Mouse (Mus musculus) intestine, embryonic 16.5 days (tissue): ENCODE measurements around the gene Musk. TPM values are rescaled to one million over a fixed set of nuclear protein-coding genes. Genes with fewer than 3 reads are reported as not detected.
"Not testable (repeated sequence)": the region's sequence is repeated elsewhere in the genome, so short reads cannot be mapped to it uniquely, and the experiment has no call there.

Experiments
- ATAC-seq: fragments of 200-750 bp; cut with Nextera tagmentation; 2 replicates; pipeline ENCODE4 v1.8.0; 2017; ENCODE audit warnings: moderate TSS enrichment, moderate library complexity
- H3K27ac ChIP-seq: fragments of 300-500 bp; sonication (generic); 2 replicates; pipeline ENCODE4 v1.5.1; 2014; ENCODE audit warnings: mild to moderate bottlenecking, low read length
- H3K27me3 ChIP-seq: fragments of 300-500 bp; sonication (generic); replicated peaks from 2 replicates; pipeline ENCODE4 v1.6.1; 2014; ENCODE audit warnings: low read length, control low read depth, mixed read lengths; ENCODE audit not compliant: control insufficient read depth, insufficient read depth
- H3K36me3 ChIP-seq: fragments of 300-500 bp; sonication (generic); 2 replicates; pipeline ENCODE4 v1.6.1; 2014; ENCODE audit warnings: low read length, control low read depth; ENCODE audit not compliant: control insufficient read depth, insufficient read depth
- H3K4me1 ChIP-seq: fragments of 300-500 bp; sonication (generic); 2 replicates; pipeline ENCODE4 v1.6.1; 2014; ENCODE audit warnings: low read length, control low read depth, mixed read lengths; ENCODE audit not compliant: control insufficient read depth, insufficient read depth
- H3K4me2 ChIP-seq: fragments of 300-500 bp; sonication (generic); 2 replicates; pipeline ENCODE4 v1.6.1; 2014; ENCODE audit warnings: low read depth, low read length, control low read depth
- H3K4me3 ChIP-seq: fragments of 300-500 bp; sonication (generic); 2 replicates; pipeline ENCODE4 v1.5.1; 2014; ENCODE audit warnings: mild to moderate bottlenecking, low read length
- H3K9ac ChIP-seq: fragments of 300-500 bp; sonication (generic); 2 replicates; pipeline ENCODE4 v1.6.1; 2014; ENCODE audit warnings: low read depth, low read length
- H3K9me3 ChIP-seq: fragments of 300-500 bp; sonication (generic); 2 replicates; pipeline ENCODE4 v1.6.1; 2016; ENCODE audit warnings: low read length, control low read depth; ENCODE audit not compliant: control insufficient read depth
- WGBS: fragments of 180-500 bp; shearing (Covaris S2); extraction: QIAGEN DNeasy Blood & Tissue Kit; methylation state at CpG from one replicate; pipeline ENCODE4 v1.1.7; 2014; 5-methylcytosine and 5-hydroxymethylcytosine counted together
- polyA plus RNA-seq: library from polyadenylated mRNA; unstranded; fragments of >200 nt; fragmentation: Nextera tagmentation; extraction: Ambion mirVana; gene quantifications from 2 replicates; pipeline ENCODE4 v1.2.1, GENCODE M21; 2015

Musk gene
- polyA plus RNA-seq, result 0.10 and 0.13 TPM in 2 replicates

DNA sequence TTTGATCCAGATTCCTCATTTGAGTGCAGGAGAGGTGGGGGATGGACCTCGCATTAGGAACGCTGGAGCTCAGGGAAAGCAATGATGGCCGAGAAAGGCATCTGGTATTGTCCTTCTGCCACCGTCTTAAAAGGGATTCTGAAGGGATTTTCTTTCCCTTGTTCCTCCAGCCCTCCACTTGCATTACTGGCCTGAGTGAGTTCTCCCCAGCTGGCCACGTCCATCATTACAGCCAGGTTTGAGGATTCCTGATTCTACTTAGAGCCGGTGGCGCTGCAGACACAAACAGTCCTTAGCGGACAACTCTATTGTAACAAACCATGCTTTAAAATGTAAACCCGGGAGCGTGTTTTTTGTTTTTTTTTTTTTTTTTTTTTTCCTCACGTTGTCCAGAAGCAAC, at the start of gene Musk:
Gene Musk (plus strand): TSS at position 274 of the 400 bp plus-strand sequence.
- Histone ChIP-seq H3K9ac (no peak within 1 kb of the TSS), H3K4me1 (peaks cover 3% of the 10 kb centered on the region; the same call in 1 of the 2 replicates), H3K4me3 (no peak within 1 kb of the TSS), H3K36me3 (no peaks in the 10 kb centered on the region), H3K4me2 (no peak within 1 kb of the TSS), H3K27me3 (no peaks in the 10 kb centered on the region), H3K9me3 (no peaks in the 10 kb centered on the region), H3K27ac (no peak within 1 kb of the TSS)
- no peak for ATAC-seq
- 64% methylated on average over 11 of the region's 11 CpGs for WGBS

DNA sequence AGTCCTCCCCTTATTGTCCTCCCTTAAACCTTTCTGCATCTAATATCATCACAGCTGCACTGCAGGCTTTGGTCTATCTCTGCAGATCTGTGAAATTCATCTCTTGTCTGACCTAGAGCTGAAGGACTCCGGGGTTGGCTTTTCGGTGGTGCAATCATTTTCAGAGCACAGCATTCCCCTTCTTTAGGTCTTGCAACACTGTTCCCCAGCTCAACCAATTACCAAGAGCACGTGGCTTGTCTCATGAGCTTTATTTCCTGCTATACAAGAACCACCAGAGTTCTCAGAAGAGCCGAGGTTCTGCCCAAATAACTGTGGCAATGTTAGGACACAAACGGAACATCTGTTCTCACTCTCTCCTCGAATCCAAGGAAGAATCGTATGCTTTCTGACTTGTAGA, 45.3 kb upstream of the Musk start:
- Histone ChIP-seq H3K27me3 (no peaks in the 10 kb centered on the region), H3K9me3 (no peaks in the 10 kb centered on the region), H3K4me1 (no peaks in the 10 kb centered on the region), H3K4me2 (no peak overlapping the region), H3K4me3 (no peak overlapping the region), H3K27ac (no peak overlapping the region), H3K36me3 (no peaks in the 10 kb centered on the region), H3K9ac (no peak overlapping the region)
- WGBS, result 74% methylated on average over 7 of the region's 7 CpGs
- ATAC-seq, result no peak

DNA sequence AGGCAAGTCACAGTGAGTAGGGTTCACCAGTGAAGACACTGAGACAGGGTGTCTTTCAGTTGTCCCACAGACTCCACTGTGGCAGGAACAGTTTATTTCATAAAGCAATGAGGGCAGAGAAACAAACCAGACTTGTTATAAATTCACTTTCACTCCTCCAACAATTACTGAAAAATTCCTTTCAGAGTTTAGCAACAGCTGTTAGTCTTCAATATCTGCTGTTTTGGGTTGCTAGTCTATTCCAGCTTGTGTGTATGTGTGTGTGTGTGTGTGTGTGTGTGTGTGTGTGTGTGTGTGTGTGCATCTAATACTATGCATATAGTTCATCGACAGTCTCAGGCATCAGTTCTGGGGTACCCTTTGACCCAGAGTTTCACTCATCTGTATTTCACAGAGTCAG, 40.2 kb upstream of the Musk start:
- no peak for ATAC-seq
- no peak overlapping the region for H3K4me3 ChIP-seq
- H3K9me3 ChIP-seq, result no peaks in the 10 kb centered on the region
- no peaks in the 10 kb centered on the region for H3K4me1 ChIP-seq
- WGBS, result 58% methylated on average over 1 of the region's 1 CpGs
- no peak overlapping the region for H3K4me2 ChIP-seq
- no peaks in the 10 kb centered on the region for H3K36me3 ChIP-seq
- peak overlapping the region; percentile 38 for H3K27ac ChIP-seq
- H3K27me3 ChIP-seq, result no peaks in the 10 kb centered on the region
- no peak overlapping the region for H3K9ac ChIP-seq

DNA sequence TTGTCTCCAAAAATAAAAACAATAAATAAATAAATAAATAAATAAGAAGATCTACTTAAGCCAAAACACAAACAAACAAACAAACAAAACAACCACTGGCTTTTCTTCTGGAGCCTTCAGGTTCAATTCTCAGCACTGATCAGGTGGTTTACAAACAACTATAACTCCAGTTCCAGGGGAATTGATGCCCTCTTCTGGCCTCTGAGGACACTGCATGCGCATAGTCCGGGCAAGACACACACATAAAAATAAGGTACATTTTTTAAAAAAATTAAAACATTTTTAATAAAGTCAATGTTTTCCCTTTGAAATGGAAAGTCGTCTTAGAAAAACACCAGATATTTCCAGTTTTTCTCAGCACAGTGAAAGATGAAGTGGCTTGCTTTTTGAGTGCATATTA, 33.4 kb upstream of the Musk start:
- 92% methylated on average over 3 of the region's 3 CpGs for WGBS
- H3K4me2 ChIP-seq, result no peak overlapping the region

DNA sequence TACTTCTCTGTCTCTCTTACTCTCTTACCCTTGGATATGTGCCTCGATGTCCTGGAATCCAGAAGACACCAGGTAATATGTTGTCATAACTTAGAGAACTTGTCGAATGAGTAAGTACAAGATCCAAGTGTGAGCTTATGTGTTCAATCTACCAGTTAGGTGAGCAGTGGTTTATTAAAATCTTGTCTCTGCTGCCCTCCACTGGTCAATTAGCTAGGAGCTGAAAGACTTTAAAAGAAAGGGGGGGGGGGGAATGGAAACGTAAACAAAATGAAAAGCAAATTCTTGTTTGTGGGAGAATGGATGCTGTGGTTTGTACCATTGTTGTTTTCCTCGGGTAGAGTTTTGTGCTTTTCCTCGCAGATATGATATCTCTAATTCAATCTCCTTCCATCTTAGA, 32.4 kb upstream of the Musk start:
- Histone ChIP-seq H3K9ac (no peak overlapping the region), H3K4me1 (no peaks in the 10 kb centered on the region), H3K27ac (no peak overlapping the region), H3K9me3 (no peaks in the 10 kb centered on the region), H3K27me3 (no peaks in the 10 kb centered on the region), H3K36me3 (no peaks in the 10 kb centered on the region), H3K4me3 (no peak overlapping the region), H3K4me2 (no peak overlapping the region)
- WGBS, result 31% methylated on average over 5 of the region's 5 CpGs
- ATAC-seq, result no peak

More for the DNA sequence above, 33.4 kb upstream of the Musk start:
- ATAC-seq, result no peak
- Histone ChIP-seq H3K4me1 (no peaks in the 10 kb centered on the region), H3K4me3 (no peak overlapping the region), H3K27ac (no peak overlapping the region), H3K9me3 (no peaks in the 10 kb centered on the region), H3K9ac (no peak overlapping the region), H3K27me3 (no peaks in the 10 kb centered on the region), H3K36me3 (no peaks in the 10 kb centered on the region)

DNA sequence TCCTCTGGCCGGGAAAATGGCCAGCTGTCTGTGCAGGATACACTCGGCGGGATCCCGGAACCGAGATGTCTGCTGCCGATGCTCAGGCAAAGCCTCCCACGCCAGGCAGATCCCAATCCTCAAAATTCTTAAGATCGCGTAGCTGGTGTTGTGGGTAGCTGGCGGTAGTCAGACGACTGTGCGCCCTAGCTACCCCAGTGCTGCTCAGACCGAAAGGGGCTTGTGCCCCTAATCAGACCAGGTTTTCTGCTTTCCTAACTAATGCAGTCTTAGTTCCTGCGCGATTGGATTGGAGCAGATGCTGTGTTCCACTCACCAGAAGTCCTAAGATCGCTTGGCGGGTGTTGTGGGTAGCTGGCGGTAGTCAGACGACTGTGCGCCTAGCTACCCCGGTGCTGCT, 25.0 kb upstream of the Musk start:
- not testable (repeated sequence) for H3K9ac ChIP-seq, H3K4me2 ChIP-seq, H3K27ac ChIP-seq, H3K9me3 ChIP-seq, H3K4me3 ChIP-seq, H3K36me3 ChIP-seq, H3K4me1 ChIP-seq, H3K27me3 ChIP-seq, ATAC-seq
- 93% methylated on average over 21 of the region's 21 CpGs for WGBS

DNA sequence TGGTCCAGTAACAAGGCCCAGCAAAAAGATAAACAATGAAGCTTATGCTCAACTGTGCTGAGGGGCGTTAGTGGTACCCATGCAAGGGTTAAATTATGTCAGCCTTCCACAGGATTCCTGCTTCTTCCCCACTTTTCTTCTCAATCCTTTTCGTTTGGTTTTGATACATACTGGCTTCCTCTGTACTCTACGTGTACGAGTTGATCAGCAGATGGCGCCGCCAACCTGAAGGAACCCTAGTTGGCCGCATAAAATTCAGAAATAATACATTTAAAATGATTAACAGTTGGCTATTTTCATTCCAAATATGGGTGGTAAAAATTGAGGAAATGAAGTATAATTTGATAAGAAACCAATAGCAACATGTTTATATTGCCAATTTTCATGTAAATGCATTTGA, 19.5 kb upstream of the Musk start:
- no peak overlapping the region for H3K4me2 ChIP-seq
- no peak overlapping the region for H3K9ac ChIP-seq
- no peak overlapping the region for H3K27ac ChIP-seq
- H3K4me1 ChIP-seq, result no peaks in the 10 kb centered on the region
- 49% methylated on average over 7 of the region's 7 CpGs for WGBS
- ATAC-seq, result no peak
- no peaks in the 10 kb centered on the region for H3K27me3 ChIP-seq
- no peaks in the 10 kb centered on the region for H3K36me3 ChIP-seq
- no peaks in the 10 kb centered on the region for H3K9me3 ChIP-seq
- H3K4me3 ChIP-seq, result no peak overlapping the region

DNA sequence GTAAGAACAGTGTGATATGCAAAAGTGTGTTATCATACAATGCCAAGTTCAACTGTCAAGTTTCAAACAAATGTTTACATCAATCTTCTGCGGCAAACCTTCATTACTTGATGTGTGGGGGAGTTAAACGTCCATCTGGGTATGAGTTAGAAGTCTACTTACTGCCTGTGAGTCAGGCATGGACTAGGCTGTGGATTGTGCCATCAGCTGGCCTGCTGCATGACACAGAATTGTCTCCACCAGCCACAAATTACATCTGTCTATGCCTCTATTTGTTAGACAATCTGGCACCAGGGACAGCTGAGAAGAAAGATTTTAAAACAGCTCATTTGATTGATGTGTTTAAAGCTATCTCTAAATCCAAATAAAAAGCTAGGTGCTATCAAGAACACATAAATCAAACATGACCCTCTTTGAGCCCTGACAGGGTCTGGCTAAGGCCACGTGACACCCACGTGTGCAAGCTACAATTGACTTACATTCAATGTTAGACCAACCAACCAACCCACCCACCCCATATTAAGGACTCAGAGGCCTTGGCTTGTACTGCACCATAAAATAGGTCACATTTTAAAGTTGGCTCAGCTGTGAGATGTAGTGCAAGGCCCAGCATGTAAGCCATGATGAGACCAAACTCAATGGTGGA, 16.7 kb upstream of the Musk start:
- no peak for ATAC-seq

DNA sequence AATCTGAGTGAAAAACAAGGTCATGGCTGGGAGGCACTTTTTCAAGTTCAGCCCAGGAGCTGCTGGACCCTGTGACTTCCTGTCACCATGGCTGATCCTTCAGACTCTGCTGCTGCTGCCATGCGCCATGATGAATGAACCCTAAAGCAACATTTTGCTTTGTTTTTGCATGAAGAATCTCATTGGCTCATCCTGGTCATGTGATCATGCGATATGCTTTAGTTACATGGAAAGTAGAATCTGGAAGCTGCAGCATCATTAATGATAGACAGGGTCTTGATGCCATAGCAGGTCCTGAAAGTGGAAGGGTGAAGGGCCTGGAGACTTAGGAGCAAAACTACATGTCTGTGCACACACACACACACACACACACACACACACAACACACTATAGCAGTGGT, 15.8 kb upstream of the Musk start:
- no peak for ATAC-seq

More for the DNA sequence above, 16.7 kb upstream of the Musk start:
- Histone ChIP-seq H3K4me2 (no peak overlapping the region), H3K9me3 (no peaks in the 10 kb centered on the region), H3K36me3 (no peaks in the 10 kb centered on the region), H3K4me1 (peaks cover 7% of the 10 kb centered on the region; the same call in 1 of the 2 replicates), H3K4me3 (no peak overlapping the region), H3K27me3 (no peaks in the 10 kb centered on the region), H3K27ac (no peak overlapping the region), H3K9ac (no peak overlapping the region)
- WGBS, result 50% methylated on average over 4 of the region's 4 CpGs

DNA sequence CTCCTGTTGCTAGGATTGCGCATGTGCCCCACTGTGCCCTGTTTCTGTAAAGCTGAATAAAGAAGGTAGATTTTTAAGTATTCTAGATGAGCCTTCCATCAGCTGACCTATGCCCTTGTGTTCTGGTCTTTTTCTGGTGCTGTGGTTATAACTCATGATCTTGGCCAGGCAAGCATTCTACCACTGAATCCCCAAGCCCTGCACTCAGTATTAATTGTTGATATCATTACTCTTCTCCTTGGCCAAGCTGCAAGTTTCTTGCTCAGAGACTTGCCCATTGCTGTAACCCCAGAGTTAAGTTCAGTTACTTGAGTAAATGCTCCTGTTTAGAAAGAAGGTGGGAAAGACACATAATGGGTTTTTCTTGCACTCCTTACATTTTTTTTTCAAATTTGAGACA, 14.8 kb upstream of the Musk start:
- Histone ChIP-seq H3K9me3 (no peaks in the 10 kb centered on the region), H3K4me3 (no peak overlapping the region), H3K4me2 (no peak overlapping the region), H3K4me1 (peaks cover 7% of the 10 kb centered on the region; the same call in 1 of the 2 replicates), H3K27ac (peak overlapping the region; percentile 14), H3K27me3 (no peaks in the 10 kb centered on the region), H3K9ac (no peak overlapping the region), H3K36me3 (no peaks in the 10 kb centered on the region)
- 90% methylated on average over 1 of the region's 1 CpGs for WGBS
- no peak for ATAC-seq

More for the DNA sequence above, 15.8 kb upstream of the Musk start:
- 91% methylated on average over 2 of the region's 2 CpGs for WGBS
- H3K4me3 ChIP-seq, result no peak overlapping the region
- H3K4me2 ChIP-seq, result no peak overlapping the region
- H3K27me3 ChIP-seq, result no peaks in the 10 kb centered on the region
- H3K27ac ChIP-seq, result no peak overlapping the region
- no peaks in the 10 kb centered on the region for H3K36me3 ChIP-seq
- H3K4me1 ChIP-seq, result peaks cover 7% of the 10 kb centered on the region; the same call in 1 of the 2 replicates
- H3K9me3 ChIP-seq, result no peaks in the 10 kb centered on the region
- no peak overlapping the region for H3K9ac ChIP-seq
